Mouse (Mus musculus) G1E-ER4 (cell line): ENCODE data around the gene Btbd35f21. TPM values are rescaled to one million over a fixed set of nuclear protein-coding genes. Genes with fewer than 3 reads are reported as not detected.
"Not testable (repeated sequence)": the region's sequence is repeated elsewhere in the genome, so short reads cannot be mapped to it uniquely, and the experiment has no call there.

Experiments used
- GATA1 ChIP-seq: IDR thresholded peaks from one replicate; pipeline ENCODE4 v1.8.0; 2012; ENCODE audit warnings: low read length, inconsistent platforms
- polyA plus RNA-seq: library from polyadenylated mRNA; stranded (reverse); fragments of >175 nt; gene quantifications from 2 replicates; pipeline ENCODE4 v1.2.3, GENCODE M21; 2012

Gene Btbd35f21
- polyA plus RNA-seq: not detected in 2 replicates

DNA sequence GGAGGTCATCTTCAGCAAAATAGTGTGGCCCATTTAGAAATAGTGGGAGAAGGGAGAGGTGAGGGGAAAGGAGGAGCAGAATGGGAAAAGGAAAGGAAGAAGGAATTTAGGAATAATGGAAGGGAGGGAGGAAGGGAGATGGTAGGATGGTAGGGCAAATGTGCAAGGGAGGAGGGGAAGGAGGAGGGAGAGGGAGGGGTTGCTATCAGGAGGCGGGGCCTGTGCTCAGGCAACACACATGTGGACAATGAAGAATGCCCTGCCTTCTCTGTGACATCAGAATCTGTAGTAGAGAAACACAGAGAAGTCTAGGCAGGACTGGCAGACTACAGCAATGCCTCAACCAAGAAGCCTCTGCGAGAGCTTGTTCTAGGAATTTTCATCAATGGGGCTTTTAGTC lies at the start of gene Btbd35f21:
Gene Btbd35f21, plus strand, starts transcription at position 301 of the 400 bp plus-strand sequence.
- not testable (repeated sequence) for TF ChIP-seq GATA1

Other genes starting within 250 kb of the Btbd35f21 start
- 0.03 TPM in 1 of 2 replicates, not detected in the other for gene Btbd35f1, start 166.1 kb upstream of the Btbd35f21 start, polyA plus RNA-seq
- gene Gm5926, start 75.4 kb upstream of the Btbd35f21 start, polyA plus RNA-seq: not detected in 2 replicates
- gene Btbd35f30, start 168.5 kb downstream of the Btbd35f21 start, polyA plus RNA-seq: not detected in 2 replicates
- not detected in 2 replicates for gene Gm21789, start 215.7 kb downstream of the Btbd35f21 start, polyA plus RNA-seq
- gene Btbd35f5, start 247.8 kb downstream of the Btbd35f21 start, polyA plus RNA-seq: not detected in 2 replicates